Mouse (Mus musculus) neural tube, embryonic 15.5 days (tissue): ENCODE data around the gene Hexim1. TPM values are rescaled to one million over a fixed set of nuclear protein-coding genes. Genes with fewer than 3 reads are reported as not detected.

Experiments
- ATAC-seq: fragments of 200-750 bp; cut with Nextera tagmentation; 2 replicates; pipeline ENCODE4 v1.8.0; 2017; ENCODE audit warnings: mild to moderate bottlenecking, moderate TSS enrichment, moderate library complexity; ENCODE audit not compliant: low FRiP score
- H3K27ac ChIP-seq: fragments of 300-500 bp; sonication (generic); replicated peaks from 2 replicates; pipeline ENCODE4 v1.5.1; 2015; ENCODE audit warnings: mild to moderate bottlenecking, inconsistent platforms
- H3K27me3 ChIP-seq: fragments of 300-500 bp; sonication (generic); replicated peaks from 2 replicates; pipeline ENCODE4 v1.6.1; 2015; ENCODE audit warnings: inconsistent platforms
- H3K36me3 ChIP-seq: fragments of 300-500 bp; sonication (generic); 2 replicates; pipeline ENCODE4 v1.6.1; 2015; ENCODE audit warnings: inconsistent platforms
- H3K4me1 ChIP-seq: fragments of 300-500 bp; sonication (generic); 2 replicates; pipeline ENCODE4 v1.6.1; 2015; ENCODE audit warnings: inconsistent platforms
- H3K4me2 ChIP-seq: fragments of 300-500 bp; sonication (generic); 2 replicates; pipeline ENCODE4 v1.6.1; 2015; ENCODE audit warnings: inconsistent platforms, mild to moderate bottlenecking, moderate library complexity
- H3K4me3 ChIP-seq: fragments of 300-500 bp; sonication (generic); replicated peaks from 2 replicates; pipeline ENCODE4 v1.5.1; 2015; ENCODE audit warnings: mild to moderate bottlenecking, inconsistent platforms
- H3K9ac ChIP-seq: fragments of 300-500 bp; sonication (generic); replicated peaks from 2 replicates; pipeline ENCODE4 v1.6.1; 2015; ENCODE audit warnings: mild to moderate bottlenecking, inconsistent platforms
- H3K9me3 ChIP-seq: fragments of 300-500 bp; sonication (generic); replicated peaks from 2 replicates; pipeline ENCODE4 v1.6.1; 2016; ENCODE audit warnings: inconsistent platforms
- WGBS: fragments of 180-500 bp; shearing (Covaris S2); methylation state at CpG from one replicate; pipeline ENCODE4 v1.1.7; 2015; ENCODE audit warnings: mixed read lengths; 5-methylcytosine and 5-hydroxymethylcytosine counted together
- polyA plus RNA-seq: library from polyadenylated mRNA; unstranded; fragments of >200 nt; fragmentation: Nextera tagmentation; extraction: Ambion mirVana; gene quantifications from 2 replicates; pipeline ENCODE4 v1.2.1, GENCODE M21; 2015

Gene Hexim1
- polyA plus RNA-seq = 4.3 and 4.5 TPM in 2 replicates

DNA sequence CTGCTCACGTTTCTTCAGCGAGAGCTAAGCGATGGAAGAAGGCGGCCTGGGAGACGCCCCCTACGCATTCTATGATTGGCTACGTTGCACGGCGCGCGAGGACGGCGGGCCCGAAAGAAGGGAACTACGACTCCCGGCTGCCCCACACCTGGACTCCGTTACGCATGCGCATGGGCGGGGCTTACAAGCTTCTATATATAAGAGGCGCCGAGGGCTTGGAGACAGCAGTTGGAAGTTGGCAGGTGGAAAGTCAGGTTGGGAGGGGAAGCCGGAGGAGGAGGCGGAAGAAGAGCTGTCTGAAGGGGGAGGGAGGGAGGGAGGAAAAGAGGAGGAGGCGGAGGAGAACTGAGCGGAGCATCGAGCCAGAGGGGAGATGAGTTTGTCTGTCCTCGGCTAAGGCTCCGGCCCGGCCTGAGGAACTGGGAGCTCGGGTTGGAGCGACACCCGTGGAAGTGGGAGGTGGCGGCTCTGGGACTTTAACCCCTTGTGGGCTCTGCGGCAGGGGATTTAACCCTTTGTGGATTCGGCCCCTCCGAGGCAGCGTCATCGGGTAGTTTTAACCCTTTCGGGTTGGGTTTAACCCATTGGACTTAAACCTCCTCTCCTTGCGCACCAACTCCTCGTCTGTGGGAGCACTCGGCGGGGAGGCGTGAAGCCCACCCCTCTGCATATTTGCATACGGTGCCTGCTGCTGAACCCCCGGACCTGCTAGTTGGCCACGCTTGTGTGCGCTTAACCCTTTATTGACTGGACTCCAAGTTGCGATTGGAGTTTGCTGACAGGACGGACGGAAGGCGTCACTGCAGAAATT, at the start of gene Hexim1:
Hexim1 (plus strand) TSS at position 224 of the 811 bp plus-strand sequence.
- under 1% methylated on average over 53 of the region's 53 CpGs for WGBS
- ATAC-seq = peak; percentile 95
- H3K4me1 ChIP-seq = peaks cover 44% of the 10 kb centered on the region
- no peaks in the 10 kb centered on the region for H3K36me3 ChIP-seq
- H3K27me3 ChIP-seq = peaks cover 25% of the 10 kb centered on the region
- H3K4me2 ChIP-seq = peak within 1 kb of the TSS; percentile 90
- peak within 1 kb of the TSS; percentile 63 for H3K4me3 ChIP-seq
- peak within 1 kb of the TSS; percentile 97 for H3K27ac ChIP-seq
- H3K9ac ChIP-seq = peak within 1 kb of the TSS; percentile 74
- H3K9me3 ChIP-seq = no peaks in the 10 kb centered on the region

DNA sequence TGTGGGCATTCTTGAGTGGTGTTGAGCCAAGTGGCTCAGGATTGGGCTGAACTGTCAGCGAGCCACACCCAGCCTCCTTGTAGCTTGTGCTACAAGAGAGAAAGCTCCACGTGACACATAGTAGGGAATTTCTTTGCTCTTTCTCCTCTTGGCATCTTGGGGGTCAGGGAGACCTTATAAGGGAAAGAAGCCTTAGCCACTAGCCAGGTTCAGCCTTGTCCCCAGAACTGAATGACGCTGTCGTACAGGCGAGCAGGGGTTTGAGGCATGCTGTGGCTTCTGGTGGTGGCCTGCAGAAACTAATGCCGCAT, 49.0 kb upstream of the Hexim1 start:
- Histone ChIP-seq H3K36me3 (peaks cover 71% of the 10 kb centered on the region), H3K4me1 (no peaks in the 10 kb centered on the region), H3K9ac (no peak overlapping the region), H3K9me3 (no peaks in the 10 kb centered on the region), H3K27ac (no peak overlapping the region), H3K27me3 (no peaks in the 10 kb centered on the region), H3K4me2 (no peak overlapping the region), H3K4me3 (no peak overlapping the region)
- WGBS = 93% methylated on average over 6 of the region's 6 CpGs
- ATAC-seq = no peak

DNA sequence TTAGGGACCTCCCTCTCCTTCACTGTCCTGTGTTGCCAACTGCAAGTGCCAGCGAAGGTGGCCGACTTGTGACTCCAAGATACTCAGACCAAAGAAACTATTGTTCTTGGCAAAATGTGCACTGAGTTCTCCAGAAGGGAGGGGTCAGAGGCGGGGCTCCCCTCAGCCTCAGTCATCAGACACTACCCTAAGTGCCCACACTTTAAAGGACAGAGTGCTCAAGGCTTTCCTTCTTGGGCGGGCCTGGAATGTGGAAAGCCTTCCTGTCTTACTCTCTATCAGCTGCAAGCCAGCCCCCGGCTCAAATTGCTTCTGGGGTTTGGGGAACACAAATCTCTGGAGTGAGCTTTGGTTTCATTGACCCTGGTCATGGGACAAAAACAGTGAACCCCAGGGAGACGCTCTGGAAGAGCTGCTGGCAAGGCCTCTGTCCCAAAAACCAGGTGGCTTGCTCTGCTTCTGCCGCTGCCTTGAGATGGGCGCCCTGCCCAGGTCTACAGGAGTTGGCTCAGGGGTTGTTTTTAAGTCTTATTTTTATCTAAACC, 48.5 kb upstream of the Hexim1 start:
- H3K27ac ChIP-seq = no peak overlapping the region
- no peak for ATAC-seq
- WGBS = 77% methylated on average over 8 of the region's 8 CpGs
- no peaks in the 10 kb centered on the region for H3K27me3 ChIP-seq
- H3K9ac ChIP-seq = no peak overlapping the region
- no peaks in the 10 kb centered on the region for H3K9me3 ChIP-seq
- peaks cover 69% of the 10 kb centered on the region for H3K36me3 ChIP-seq
- H3K4me3 ChIP-seq = no peak overlapping the region
- no peak overlapping the region for H3K4me2 ChIP-seq
- no peaks in the 10 kb centered on the region for H3K4me1 ChIP-seq

DNA sequence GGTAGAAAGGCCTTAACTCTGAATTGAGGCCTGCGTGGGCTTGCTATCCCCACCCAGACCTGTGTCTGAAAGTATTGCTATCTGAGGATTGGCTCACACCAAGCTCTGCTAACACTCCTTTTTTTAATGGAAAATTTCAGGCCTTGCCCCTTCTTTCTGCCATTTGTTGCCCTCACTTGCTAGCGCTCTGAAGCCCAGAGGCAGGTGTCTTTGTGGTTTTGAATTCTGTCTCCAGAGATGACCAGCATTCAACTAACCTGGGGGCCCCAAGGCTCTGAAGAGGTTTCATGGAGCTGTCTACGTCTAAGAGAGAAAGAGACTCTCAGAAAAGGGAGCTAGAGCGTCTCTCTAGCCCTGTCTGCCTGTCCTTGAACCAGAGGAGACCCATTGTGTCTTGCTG, 47.8 kb upstream of the Hexim1 start:
- no peaks in the 10 kb centered on the region for H3K4me1 ChIP-seq
- ATAC-seq = no peak
- H3K4me2 ChIP-seq = no peak overlapping the region
- H3K27me3 ChIP-seq = no peaks in the 10 kb centered on the region
- peaks cover 64% of the 10 kb centered on the region for H3K36me3 ChIP-seq
- no peak overlapping the region for H3K27ac ChIP-seq
- no peak overlapping the region for H3K4me3 ChIP-seq
- H3K9ac ChIP-seq = no peak overlapping the region
- H3K9me3 ChIP-seq = no peaks in the 10 kb centered on the region
- 93% methylated on average over 4 of the region's 4 CpGs for WGBS

DNA sequence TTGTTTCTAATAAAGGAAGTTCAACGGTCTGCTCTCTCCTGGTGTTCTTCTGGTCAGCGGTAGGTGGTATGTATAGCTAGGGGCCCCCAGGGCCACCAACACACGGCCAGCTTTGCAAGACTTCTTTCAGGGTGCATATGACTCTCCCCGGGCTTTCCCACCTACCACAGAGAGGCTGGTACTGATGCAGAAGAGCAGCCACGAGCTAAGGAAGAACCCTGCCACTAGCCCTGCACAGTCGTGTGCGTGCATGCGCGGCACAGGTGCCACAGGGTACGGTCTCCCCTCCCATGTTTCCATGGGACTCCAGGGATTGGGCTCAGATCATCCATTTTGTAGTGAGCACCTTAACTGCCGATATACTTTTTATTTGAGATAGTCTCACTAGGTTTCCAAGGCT, 47.1 kb upstream of the Hexim1 start:
- Histone ChIP-seq H3K4me3 (no peak overlapping the region), H3K4me2 (no peak overlapping the region), H3K27me3 (no peaks in the 10 kb centered on the region), H3K36me3 (peaks cover 58% of the 10 kb centered on the region), H3K27ac (no peak overlapping the region), H3K9me3 (no peaks in the 10 kb centered on the region), H3K9ac (no peak overlapping the region), H3K4me1 (no peaks in the 10 kb centered on the region)
- ATAC-seq = no peak
- WGBS = 91% methylated on average over 11 of the region's 11 CpGs

DNA sequence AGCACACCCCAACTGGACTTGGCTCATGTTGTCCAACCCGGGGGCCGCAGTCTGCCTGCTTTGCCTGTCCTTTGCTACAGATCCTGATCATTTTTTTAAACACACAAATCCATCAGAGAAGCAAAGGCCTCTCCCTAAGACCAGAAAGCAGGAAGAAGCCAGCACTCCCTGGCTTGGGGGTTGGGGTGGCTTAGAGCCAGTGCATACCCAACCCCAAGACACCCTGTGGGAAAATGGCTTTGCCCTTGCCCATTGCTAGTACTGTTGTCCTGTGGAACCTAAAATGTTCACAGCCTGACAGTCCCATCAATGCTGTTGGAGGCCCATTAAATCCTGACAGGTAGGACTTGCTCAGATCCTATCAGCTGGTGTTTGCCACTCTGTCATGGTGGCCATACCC, 46.3 kb upstream of the Hexim1 start:
- H3K4me1 ChIP-seq = no peaks in the 10 kb centered on the region; the same call in 1 of the 2 replicates
- no peak for ATAC-seq
- no peaks in the 10 kb centered on the region for H3K9me3 ChIP-seq
- peaks cover 50% of the 10 kb centered on the region for H3K36me3 ChIP-seq
- WGBS = 98% methylated on average over 2 of the region's 2 CpGs
- no peak overlapping the region for H3K4me3 ChIP-seq
- no peak overlapping the region for H3K27ac ChIP-seq
- H3K4me2 ChIP-seq = no peak overlapping the region
- H3K27me3 ChIP-seq = no peaks in the 10 kb centered on the region
- no peak overlapping the region for H3K9ac ChIP-seq

DNA sequence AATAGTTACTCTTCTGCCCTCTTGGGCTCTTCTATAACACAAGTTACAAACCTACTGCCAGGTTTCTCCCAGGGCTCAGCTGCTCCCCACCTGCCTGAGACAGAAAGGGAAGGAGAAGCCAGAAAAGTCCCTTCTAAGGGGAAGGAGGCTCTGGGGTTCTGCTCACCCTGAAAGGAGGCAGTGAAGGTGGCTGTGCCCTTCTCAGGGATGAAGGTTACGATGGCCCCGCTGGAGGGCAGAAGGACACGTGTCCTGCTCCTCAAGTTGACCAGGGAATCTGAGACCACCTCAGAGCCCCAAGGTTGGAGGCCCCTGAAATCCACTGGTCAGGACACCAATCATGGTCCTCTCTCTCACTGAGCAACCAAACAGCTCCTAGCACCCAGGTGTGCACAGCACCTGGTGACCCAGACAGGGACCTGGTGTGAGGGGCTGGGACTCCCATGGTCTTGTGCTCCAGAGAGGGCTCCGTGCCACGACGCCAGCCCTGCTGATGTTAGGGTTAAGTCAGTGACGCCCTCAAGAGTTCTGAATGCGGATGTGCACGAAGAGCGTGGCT, 45.6 kb upstream of the Hexim1 start:
- Histone ChIP-seq H3K9ac (no peak overlapping the region), H3K27me3 (no peaks in the 10 kb centered on the region), H3K36me3 (peaks cover 45% of the 10 kb centered on the region), H3K4me1 (no peaks in the 10 kb centered on the region; the same call in 1 of the 2 replicates), H3K9me3 (no peaks in the 10 kb centered on the region), H3K4me3 (no peak overlapping the region), H3K27ac (no peak overlapping the region), H3K4me2 (no peak overlapping the region)
- WGBS = 96% methylated on average over 10 of the region's 10 CpGs
- ATAC-seq = no peak

DNA sequence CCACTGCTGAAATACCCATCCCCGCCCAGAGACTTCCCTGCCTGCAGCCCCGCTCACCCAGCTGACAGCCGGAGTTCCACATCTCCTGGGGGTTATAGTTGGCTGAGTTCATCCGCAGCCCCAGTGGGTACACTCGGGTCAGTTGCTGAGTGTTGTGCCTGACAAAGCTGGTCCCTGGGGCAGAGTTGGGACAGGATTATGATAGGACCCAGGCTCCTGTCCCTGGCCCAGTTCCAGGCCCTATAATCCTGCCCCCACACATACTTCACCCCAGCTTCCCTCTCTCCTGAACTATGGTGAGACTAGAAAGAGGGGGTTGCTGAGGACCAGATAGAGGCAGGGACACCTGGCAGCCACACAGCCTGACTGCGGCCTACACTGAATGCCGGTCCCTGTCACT, 42.4 kb upstream of the Hexim1 start:
- H3K27me3 ChIP-seq = no peaks in the 10 kb centered on the region
- H3K36me3 ChIP-seq = peaks cover 13% of the 10 kb centered on the region
- H3K9ac ChIP-seq = no peak overlapping the region
- 93% methylated on average over 7 of the region's 7 CpGs for WGBS
- no peak overlapping the region for H3K4me3 ChIP-seq
- ATAC-seq = no peak
- H3K4me2 ChIP-seq = no peak overlapping the region
- no peaks in the 10 kb centered on the region; the same call in 1 of the 2 replicates for H3K4me1 ChIP-seq
- H3K27ac ChIP-seq = no peak overlapping the region
- no peaks in the 10 kb centered on the region for H3K9me3 ChIP-seq

DNA sequence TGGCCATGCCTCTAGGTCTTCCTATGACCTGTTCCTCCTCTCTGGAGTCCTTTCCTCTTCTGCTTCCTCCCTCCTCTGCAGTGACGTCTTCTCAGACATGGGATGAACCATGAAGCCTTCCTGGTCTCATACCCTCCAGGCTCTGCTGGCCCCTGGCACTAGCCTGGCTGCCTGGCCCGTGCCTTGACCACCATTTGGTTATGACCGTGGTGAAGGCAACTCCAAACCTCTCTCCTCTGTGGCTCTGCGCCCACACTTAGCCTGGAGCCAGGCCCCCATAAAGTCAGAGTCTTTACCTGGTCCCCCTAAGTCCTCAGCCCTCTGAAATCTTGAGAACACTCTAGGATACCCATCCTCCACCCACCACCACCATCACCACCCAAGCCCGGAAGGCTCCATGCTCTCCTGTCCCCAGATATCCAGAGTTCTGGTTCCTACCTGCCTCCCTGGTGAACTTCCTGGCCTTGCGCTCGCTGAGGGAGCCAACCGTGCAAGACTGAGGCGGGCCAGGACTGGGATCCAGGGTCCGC, 41.8 kb upstream of the Hexim1 start:
- H3K4me1 ChIP-seq = no peaks in the 10 kb centered on the region; the same call in 1 of the 2 replicates
- H3K27me3 ChIP-seq = 0 out of 2 replicates have a peak, but pooled peaks cover under 1% of the 10 kb centered on the region
- no peak overlapping the region for H3K27ac ChIP-seq
- peaks cover 8% of the 10 kb centered on the region for H3K36me3 ChIP-seq
- 61% methylated on average over 10 of the region's 10 CpGs for WGBS
- H3K4me3 ChIP-seq = no peak overlapping the region
- no peak overlapping the region for H3K4me2 ChIP-seq
- no peaks in the 10 kb centered on the region for H3K9me3 ChIP-seq
- H3K9ac ChIP-seq = no peak overlapping the region
- no peak for ATAC-seq

DNA sequence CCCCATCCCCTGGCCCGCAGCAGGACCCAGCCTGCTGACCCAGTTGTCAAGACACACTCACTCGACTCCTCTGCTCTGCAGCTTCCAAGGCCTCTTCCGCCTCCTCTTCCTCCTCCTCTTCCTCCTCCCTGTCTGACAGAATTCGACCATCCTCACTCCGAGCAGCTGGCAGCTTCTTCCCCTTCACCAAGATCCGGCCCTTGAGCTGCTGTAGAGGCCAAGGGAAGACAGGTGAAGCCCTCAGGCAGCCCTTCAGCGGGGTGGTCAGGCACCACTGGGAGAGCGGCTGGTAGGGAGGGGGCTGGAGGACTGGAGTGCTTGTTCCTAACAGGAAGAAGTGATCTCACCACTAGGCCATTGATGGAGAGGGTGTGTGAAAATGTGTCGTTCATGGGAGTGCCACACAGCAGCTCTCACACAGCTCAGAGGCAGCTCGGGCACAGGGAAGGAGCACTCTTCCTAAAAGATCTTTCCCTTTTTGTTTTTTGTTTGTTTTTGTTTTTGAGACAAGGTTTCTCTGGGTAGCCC, 41.2 kb upstream of the Hexim1 start:
- no peak overlapping the region for H3K9ac ChIP-seq
- no peak overlapping the region for H3K27ac ChIP-seq
- WGBS = 37% methylated on average over 10 of the region's 10 CpGs
- peaks cover 2% of the 10 kb centered on the region; the same call in 1 of the 2 replicates for H3K36me3 ChIP-seq
- no peak for ATAC-seq
- no peaks in the 10 kb centered on the region; the same call in 1 of the 2 replicates for H3K4me1 ChIP-seq
- H3K9me3 ChIP-seq = no peaks in the 10 kb centered on the region
- no peak overlapping the region for H3K4me2 ChIP-seq
- H3K27me3 ChIP-seq = peaks cover 6% of the 10 kb centered on the region; the same call in 1 of the 2 replicates
- no peak overlapping the region for H3K4me3 ChIP-seq

DNA sequence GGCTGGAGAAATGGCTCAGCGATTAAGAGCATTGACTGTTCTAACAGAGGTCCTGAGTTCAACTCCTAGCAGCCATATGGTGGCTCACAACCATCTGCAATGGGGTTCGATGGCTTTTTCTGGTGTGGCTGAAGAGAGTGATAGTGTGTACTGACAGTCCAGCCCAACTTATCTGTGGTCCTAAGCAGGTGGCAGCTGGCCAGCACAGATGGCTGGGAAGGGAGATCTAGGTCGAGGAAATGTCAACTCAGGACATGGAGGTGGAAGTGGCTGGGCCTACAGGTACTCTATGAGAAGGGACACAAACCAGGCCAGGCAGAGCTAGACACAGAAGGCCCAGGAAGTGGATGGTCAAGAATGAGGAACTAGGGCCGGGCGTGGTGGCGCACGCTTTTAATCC, 40.0 kb upstream of the Hexim1 start:
- Histone ChIP-seq H3K27me3 (peaks cover 17% of the 10 kb centered on the region), H3K9ac (no peak overlapping the region), H3K9me3 (no peaks in the 10 kb centered on the region), H3K4me2 (no peak overlapping the region), H3K4me3 (no peak overlapping the region), H3K27ac (no peak overlapping the region), H3K4me1 (peaks cover 11% of the 10 kb centered on the region), H3K36me3 (no peaks in the 10 kb centered on the region)
- no peak for ATAC-seq
- WGBS = 96% methylated on average over 7 of the region's 7 CpGs
